Mouse (Mus musculus) left cerebral cortex, adult 9 months (tissue): ENCODE measurements around the gene Baiap2.

Experiments
- DNase-seq, 2 experiments: peaks; one replicate each; pipeline ENCODE4 v3.0.0; 2022; ENCODE audit warnings: low spot score in 2 of 2

Baiap2 gene

GRCm38 (mm10) chr11:119942727-119943427, at the start of gene Baiap2:
Gene Baiap2, plus strand, starts transcription at chr11:119942763.
- peak; percentile 93 to 97 for DNase-seq

- no peak for DNase-seq
Measured at GRCm38 (mm10) chr11:119893667-119894236, 48.8 kb upstream of the Baiap2 start.

- DNase-seq: no peak
Measured at GRCm38 (mm10) chr11:119894634-119895033, 47.9 kb upstream of the Baiap2 start.

- no peak for DNase-seq
Measured at GRCm38 (mm10) chr11:119897041-119897440, 45.5 kb upstream of the Baiap2 start.

- DNase-seq: no peak
Measured at GRCm38 (mm10) chr11:119898976-119899375, 43.6 kb upstream of the Baiap2 start.

- no peak for DNase-seq
Measured at GRCm38 (mm10) chr11:119901174-119901573, 41.4 kb upstream of the Baiap2 start.

- DNase-seq: no peak
Measured at GRCm38 (mm10) chr11:119902891-119903290, 39.7 kb upstream of the Baiap2 start.

- DNase-seq: peak in 1 of 2 experiments; percentile 80
Measured at GRCm38 (mm10) chr11:119904621-119905286, 37.8 kb upstream of the Baiap2 start.

- DNase-seq: no peak
Measured at GRCm38 (mm10) chr11:119905794-119906193, 36.8 kb upstream of the Baiap2 start.

- peak in 1 of 2 experiments; percentile 71 for DNase-seq
Measured at GRCm38 (mm10) chr11:119907006-119907650, 35.4 kb upstream of the Baiap2 start.

GRCm38 (mm10) chr11:119907711-119908110, 34.9 kb upstream of the Baiap2 start:
- no peak for DNase-seq

GRCm38 (mm10) chr11:119909436-119909835, 33.1 kb upstream of the Baiap2 start:
- DNase-seq: peak in 1 of 2 experiments; percentile 74

GRCm38 (mm10) chr11:119912845-119913244, 29.7 kb upstream of the Baiap2 start:
- DNase-seq: no peak

- DNase-seq: peak in 1 of 2 experiments; percentile 91
Measured at GRCm38 (mm10) chr11:119913291-119913934, 29.1 kb upstream of the Baiap2 start, which contains the start of gene Chmp6. Gene Chmp6, plus strand, starts transcription at chr11:119913441.

GRCm38 (mm10) chr11:119913935-119914314, 28.6 kb upstream of the Baiap2 start:
- DNase-seq: no peak

- DNase-seq: no peak
Measured at GRCm38 (mm10) chr11:119914381-119914780, 28.2 kb upstream of the Baiap2 start.

GRCm38 (mm10) chr11:119915666-119916065, 26.9 kb upstream of the Baiap2 start:
- DNase-seq: no peak

GRCm38 (mm10) chr11:119916102-119916790, 26.3 kb upstream of the Baiap2 start:
- DNase-seq: no peak

GRCm38 (mm10) chr11:119916834-119917469, 25.6 kb upstream of the Baiap2 start:
- no peak for DNase-seq

- no peak for DNase-seq
Measured at GRCm38 (mm10) chr11:119918521-119918920, 24.0 kb upstream of the Baiap2 start.

GRCm38 (mm10) chr11:119919432-119919831, 23.1 kb upstream of the Baiap2 start:
- no peak for DNase-seq
